Mouse (Mus musculus): ENCODE data around the gene Ago1. TPM values are rescaled to one million over a fixed set of nuclear protein-coding genes. Genes with fewer than 3 reads are reported as not detected.

Ago1 gene
- 10 to 100 TPM; 10.7 to 11.6 (median 11.3) TPM for total RNA-seq (2022)

GRCm38 (mm10) chr4:126468285-126468901 lies at the start of gene Ago1:
Gene Ago1 (minus strand): TSS chr4:126468583.
- DNase-seq (ENCODE audit: low spot score): peak; percentile 93

- DNase-seq (ENCODE audit: low spot score): no peak
Measured at GRCm38 (mm10) chr4:126512308-126513066, 44.1 kb upstream of the Ago1 start.

GRCm38 (mm10) chr4:126511013-126511412 lies 42.6 kb upstream of the Ago1 start:
- no peak for DNase-seq (ENCODE audit: low spot score)

GRCm38 (mm10) chr4:126509072-126509471 lies 40.7 kb upstream of the Ago1 start:
- no peak for DNase-seq (ENCODE audit: low spot score)

GRCm38 (mm10) chr4:126508110-126508899 lies 39.9 kb upstream of the Ago1 start:
- DNase-seq (ENCODE audit: low spot score): no peak

GRCm38 (mm10) chr4:126502977-126503309 lies 34.6 kb upstream of the Ago1 start:
- DNase-seq (ENCODE audit: low spot score): no peak

- peak; percentile 3 for DNase-seq (ENCODE audit: low spot score)
Measured at GRCm38 (mm10) chr4:126502141-126502976, 34.0 kb upstream of the Ago1 start.

- no peak for DNase-seq (ENCODE audit: low spot score)
Measured at GRCm38 (mm10) chr4:126498601-126499000, 30.2 kb upstream of the Ago1 start.

- DNase-seq (ENCODE audit: low spot score): no peak
Measured at GRCm38 (mm10) chr4:126496963-126497362, 28.6 kb upstream of the Ago1 start.

GRCm38 (mm10) chr4:126495942-126496790 lies 27.8 kb upstream of the Ago1 start:
- DNase-seq (ENCODE audit: low spot score): no peak

GRCm38 (mm10) chr4:126495453-126495852 lies 27.1 kb upstream of the Ago1 start:
- DNase-seq (ENCODE audit: low spot score): no peak

GRCm38 (mm10) chr4:126493416-126493815 lies 25.0 kb upstream of the Ago1 start:
- DNase-seq (ENCODE audit: low spot score): no peak

- no peak for DNase-seq (ENCODE audit: low spot score)
Measured at GRCm38 (mm10) chr4:126491977-126492376, 23.6 kb upstream of the Ago1 start.

- DNase-seq (ENCODE audit: low spot score): no peak
Measured at GRCm38 (mm10) chr4:126490726-126491125, 22.3 kb upstream of the Ago1 start.

GRCm38 (mm10) chr4:126489811-126490210 lies 21.4 kb upstream of the Ago1 start:
- no peak for DNase-seq (ENCODE audit: low spot score)

GRCm38 (mm10) chr4:126486217-126486616 lies 17.8 kb upstream of the Ago1 start:
- no peak for DNase-seq (ENCODE audit: low spot score)

GRCm38 (mm10) chr4:126485065-126485464 lies 16.7 kb upstream of the Ago1 start:
- DNase-seq (ENCODE audit: low spot score): no peak

GRCm38 (mm10) chr4:126483874-126484273 lies 15.5 kb upstream of the Ago1 start:
- no peak for DNase-seq (ENCODE audit: low spot score)

- no peak for DNase-seq (ENCODE audit: low spot score)
Measured at GRCm38 (mm10) chr4:126482951-126483350, 14.6 kb upstream of the Ago1 start.

GRCm38 (mm10) chr4:126481461-126481860 lies 13.1 kb upstream of the Ago1 start:
- no peak for DNase-seq (ENCODE audit: low spot score)

GRCm38 (mm10) chr4:126480288-126480687 lies 11.9 kb upstream of the Ago1 start:
- no peak for DNase-seq (ENCODE audit: low spot score)
